Mouse (Mus musculus) CD4-positive, CD25-positive, alpha-beta regulatory T cell, adult 9 weeks (primary cell): Measurements from ENCODE around the gene Rexo5. TPM values are rescaled to one million over a fixed set of nuclear protein-coding genes. Genes with fewer than 3 reads are reported as not detected.

ENCODE experiments used
- polyA plus RNA-seq: library from polyadenylated mRNA; unstranded; fragments of 100-300 nt; shearing (Covaris generic); gene quantifications from one replicate; pipeline ENCODE4 v1.2.1, GENCODE M21; 2017

The Rexo5 gene
- 47.8 TPM for polyA plus RNA-seq

GRCm38 (mm10) chr7:119793586-119794250, at the start of gene Rexo5, which contains the start of gene Eri2:
Gene Rexo5 (plus strand): TSS chr7:119794006.
Gene Eri2 (minus strand): TSS chr7:119794058.

GRCm38 (mm10) chr7:119760527-119760951, 33.3 kb upstream of the Rexo5 start, which contains the start of gene Acsm3:
Gene Acsm3 (plus strand): TSS chr7:119760923.

GRCm38 (mm10) chr7:119895639-119896512, 102.1 kb downstream of the Rexo5 start, which contains the start of the genes Lyrm1 and Dcun1d3:
Gene Lyrm1 (plus strand): TSS chr7:119895861.
Gene Dcun1d3 (minus strand): TSS chr7:119896298.

Other genes with a start within 250 kb of the Rexo5 start
- not detected for gene Acsm2, start 239.7 kb upstream of the Rexo5 start, polyA plus RNA-seq
- not detected for gene Acsm1, start 187.0 kb upstream of the Rexo5 start, polyA plus RNA-seq
- gene Acsm4, start 104.0 kb upstream of the Rexo5 start, polyA plus RNA-seq = not detected
- gene Thumpd1, start 73.2 kb upstream of the Rexo5 start, polyA plus RNA-seq = 83.9 TPM
- not detected for gene Acsm3, start 33.1 kb upstream of the Rexo5 start, polyA plus RNA-seq
- gene Eri2, start 52 bp downstream of the Rexo5 start, polyA plus RNA-seq = 17.8 TPM
- gene Lyrm1, start 101.9 kb downstream of the Rexo5 start, polyA plus RNA-seq = 17.7 TPM
- 16.2 TPM for gene Dcun1d3, start 102.3 kb downstream of the Rexo5 start, polyA plus RNA-seq